Mouse (Mus musculus) forebrain, embryonic 12.5 days (tissue): ENCODE measurements around the gene D630039A03Rik. TPM values are rescaled to one million over a fixed set of nuclear protein-coding genes. Genes with fewer than 3 reads are reported as not detected.
A peak's percentile ranks its signal among the peaks of the same experiment; 100 is the strongest.

Experiments used
- ATAC-seq: fragments of 200-750 bp; cut with Nextera tagmentation; 2 replicates; pipeline ENCODE4 v1.8.0; 2017; ENCODE audit warnings: moderate TSS enrichment; ENCODE audit not compliant: low FRiP score
- H3K27ac ChIP-seq: fragments of 300-500 bp; sonication (generic); 2 replicates; pipeline ENCODE4 v1.5.1; 2016; ENCODE audit warnings: mild to moderate bottlenecking
- H3K27me3 ChIP-seq: fragments of 300-500 bp; sonication (generic); 2 replicates; pipeline ENCODE4 v1.6.1; 2016; ENCODE audit warnings: mild to moderate bottlenecking
- H3K36me3 ChIP-seq: fragments of 300-500 bp; sonication (generic); replicated peaks from 2 replicates; pipeline ENCODE4 v1.6.1; 2016; ENCODE audit warnings: mild to moderate bottlenecking
- H3K4me1 ChIP-seq: fragments of 300-500 bp; sonication (generic); 2 replicates; pipeline ENCODE4 v1.6.1; 2016
- H3K4me2 ChIP-seq: fragments of 300-500 bp; sonication (generic); 2 replicates; pipeline ENCODE4 v1.6.1; 2016; ENCODE audit warnings: mild to moderate bottlenecking, moderate library complexity
- H3K4me3 ChIP-seq: fragments of 300-500 bp; sonication (generic); replicated peaks from 2 replicates; pipeline ENCODE4 v1.5.1; 2016; ENCODE audit warnings: mild to moderate bottlenecking
- H3K9ac ChIP-seq: fragments of 300-500 bp; sonication (generic); 2 replicates; pipeline ENCODE4 v1.6.1; 2016; ENCODE audit warnings: mild to moderate bottlenecking
- H3K9me3 ChIP-seq: fragments of 300-500 bp; sonication (generic); 2 replicates; pipeline ENCODE4 v1.6.1; 2016
- WGBS: fragments of 180-500 bp; shearing (Covaris S2); methylation state at CpG from one replicate; pipeline ENCODE4 v1.1.7; 2016; 5-methylcytosine and 5-hydroxymethylcytosine counted together
- polyA plus RNA-seq: library from polyadenylated mRNA; unstranded; fragments of >200 nt; fragmentation: Nextera tagmentation; extraction: Ambion mirVana; gene quantifications from 2 replicates; pipeline ENCODE4 v1.2.1, GENCODE M21; 2016

D630039A03Rik gene
- polyA plus RNA-seq, 1 experiment from 2014 or later: not detected

- H3K4me2 ChIP-seq: no peak overlapping the region
- WGBS: 69% methylated on average over 7 of the region's 7 CpGs
- no peak overlapping the region for H3K9ac ChIP-seq
- no peaks in the 10 kb centered on the region for H3K9me3 ChIP-seq
- H3K36me3 ChIP-seq: no peaks in the 10 kb centered on the region
- no peaks in the 10 kb centered on the region for H3K27me3 ChIP-seq
- H3K27ac ChIP-seq: no peak overlapping the region
- H3K4me3 ChIP-seq: no peak overlapping the region
- peaks cover 12% of the 10 kb centered on the region for H3K4me1 ChIP-seq
- ATAC-seq: no peak
Observed at GRCm38 (mm10) chr4:57883520-57884421, 32.3 kb downstream of the D630039A03Rik start.

GRCm38 (mm10) chr4:57879804-57880357, 36.2 kb downstream of the D630039A03Rik start:
- H3K36me3 ChIP-seq: no peaks in the 10 kb centered on the region

GRCm38 (mm10) chr4:57879137-57879536, 37.0 kb downstream of the D630039A03Rik start:
- Histone ChIP-seq H3K9ac (no peak overlapping the region), H3K27ac (no peak overlapping the region), H3K36me3 (no peaks in the 10 kb centered on the region), H3K4me3 (no peak overlapping the region), H3K4me2 (no peak overlapping the region), H3K9me3 (no peaks in the 10 kb centered on the region), H3K4me1 (no peaks in the 10 kb centered on the region), H3K27me3 (no peaks in the 10 kb centered on the region)
- WGBS: 86% methylated on average over 5 of the region's 5 CpGs
- no peak for ATAC-seq

More at GRCm38 (mm10) chr4:57879804-57880357, 36.2 kb downstream of the D630039A03Rik start:
- no peaks in the 10 kb centered on the region for H3K4me1 ChIP-seq
- H3K9me3 ChIP-seq: no peaks in the 10 kb centered on the region
- ATAC-seq: peak; percentile 44; the same call in 1 of the 2 replicates
- H3K27ac ChIP-seq: no peak overlapping the region
- H3K27me3 ChIP-seq: no peaks in the 10 kb centered on the region
- H3K4me3 ChIP-seq: no peak overlapping the region
- no peak overlapping the region for H3K9ac ChIP-seq
- 11% methylated on average over 6 of the region's 6 CpGs for WGBS
- H3K4me2 ChIP-seq: no peak overlapping the region

DNA sequence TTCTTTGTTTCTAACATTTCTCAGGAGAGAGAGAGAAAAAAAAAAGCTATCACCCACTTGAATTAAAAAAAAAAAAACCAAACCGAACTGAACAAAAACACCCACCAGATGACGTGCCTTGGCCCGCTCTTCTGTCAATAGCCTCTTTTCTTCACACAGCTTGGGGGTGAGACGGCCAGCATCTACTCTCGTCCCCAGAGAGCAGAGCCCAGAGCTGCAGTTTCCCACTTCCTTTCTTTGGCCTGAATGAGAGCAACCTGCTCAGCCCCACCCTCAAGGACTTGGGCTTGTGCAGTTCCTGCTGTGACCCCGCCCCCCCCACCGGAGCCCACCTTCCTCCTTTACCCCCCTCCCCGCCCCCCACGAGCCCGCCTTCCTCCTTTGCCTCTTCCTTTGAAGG, 48.6 kb downstream of the D630039A03Rik start:
- H3K36me3 ChIP-seq: no peaks in the 10 kb centered on the region; the same call in 1 of the 2 replicates
- H3K27me3 ChIP-seq: no peaks in the 10 kb centered on the region

DNA sequence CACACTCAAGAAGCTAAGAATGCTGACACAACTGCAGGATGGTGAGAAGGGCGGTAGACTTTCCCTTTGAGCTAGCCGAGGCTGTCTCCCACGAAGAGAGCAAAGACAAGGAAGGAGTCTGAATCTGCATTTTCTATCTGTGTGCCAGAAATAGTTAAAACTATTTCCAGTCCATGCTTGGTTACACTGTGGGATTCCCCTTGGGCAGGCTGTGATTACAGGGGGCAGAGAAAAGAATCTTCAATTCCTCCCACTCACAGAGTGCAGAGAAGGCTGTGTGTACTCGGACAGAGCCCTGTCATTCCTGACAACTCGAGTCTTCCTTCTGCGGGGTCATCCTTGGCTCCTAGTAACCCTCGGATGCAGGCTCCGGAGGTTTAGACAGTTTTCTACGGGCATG, 49.1 kb downstream of the D630039A03Rik start:
- H3K27ac ChIP-seq: no peak overlapping the region
- 72% methylated on average over 9 of the region's 9 CpGs for WGBS

More for the DNA sequence above, 48.6 kb downstream of the D630039A03Rik start:
- Histone ChIP-seq H3K27ac (no peak overlapping the region), H3K4me1 (peaks cover 7% of the 10 kb centered on the region), H3K4me2 (no peak overlapping the region), H3K4me3 (no peak overlapping the region), H3K9ac (no peak overlapping the region), H3K9me3 (no peaks in the 10 kb centered on the region)
- 39% methylated on average over 10 of the region's 10 CpGs for WGBS
- no peak for ATAC-seq

GRCm38 (mm10) chr4:57866088-57866487, 50.0 kb downstream of the D630039A03Rik start:
- Histone ChIP-seq H3K4me2 (no peak overlapping the region), H3K27ac (no peak overlapping the region), H3K36me3 (no peaks in the 10 kb centered on the region; the same call in 1 of the 2 replicates), H3K9me3 (no peaks in the 10 kb centered on the region), H3K4me3 (no peak overlapping the region), H3K27me3 (no peaks in the 10 kb centered on the region), H3K9ac (no peak overlapping the region), H3K4me1 (peaks cover 7% of the 10 kb centered on the region)
- ATAC-seq: no peak
- WGBS: 21% methylated on average over 2 of the region's 2 CpGs

More for the DNA sequence above, 49.1 kb downstream of the D630039A03Rik start:
- no peak overlapping the region for H3K9ac ChIP-seq
- H3K4me1 ChIP-seq: peaks cover 7% of the 10 kb centered on the region
- no peak for ATAC-seq
- H3K36me3 ChIP-seq: no peaks in the 10 kb centered on the region; the same call in 1 of the 2 replicates
- no peak overlapping the region for H3K4me3 ChIP-seq
- H3K4me2 ChIP-seq: no peak overlapping the region
- no peaks in the 10 kb centered on the region for H3K27me3 ChIP-seq
- no peaks in the 10 kb centered on the region for H3K9me3 ChIP-seq

GRCm38 (mm10) chr4:57862269-57862986, 53.7 kb downstream of the D630039A03Rik start:
- 83% methylated on average over 9 of the region's 9 CpGs for WGBS
- no peak for ATAC-seq
- H3K4me2 ChIP-seq: no peak overlapping the region
- H3K9me3 ChIP-seq: no peaks in the 10 kb centered on the region
- peaks cover 5% of the 10 kb centered on the region for H3K36me3 ChIP-seq
- no peak overlapping the region for H3K27ac ChIP-seq
- no peaks in the 10 kb centered on the region for H3K27me3 ChIP-seq
- no peak overlapping the region for H3K9ac ChIP-seq
- H3K4me3 ChIP-seq: no peak overlapping the region
- peaks cover 3% of the 10 kb centered on the region; the same call in 1 of the 2 replicates for H3K4me1 ChIP-seq

DNA sequence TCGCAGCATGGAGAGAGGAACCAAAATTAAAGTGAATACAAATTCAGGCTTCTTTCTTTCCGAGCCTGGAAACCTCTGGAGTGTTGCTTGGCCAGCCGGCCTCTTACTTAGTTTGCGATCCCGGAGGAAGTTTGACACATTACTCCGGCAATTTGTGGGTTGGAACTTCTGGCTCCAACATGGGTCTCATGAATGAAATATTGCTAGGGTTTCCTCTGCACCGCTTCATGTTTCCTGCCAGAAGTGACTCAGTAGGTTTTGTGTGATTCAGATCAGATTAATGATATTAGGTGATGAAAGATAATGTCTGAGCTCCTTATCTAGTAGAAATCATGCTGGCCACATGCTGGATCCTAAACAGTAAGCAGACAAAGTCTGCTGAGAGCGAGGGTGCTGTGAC, 54.2 kb downstream of the D630039A03Rik start:
- 93% methylated on average over 8 of the region's 8 CpGs for whole genome bisulfite sequencing
- no peaks in the 10 kb centered on the region for H3K9me3 ChIP-seq
- no peak overlapping the region for H3K4me2 ChIP-seq
- no peak for ATAC-seq
- H3K9ac ChIP-seq: no peak overlapping the region
- no peaks in the 10 kb centered on the region for H3K4me1 ChIP-seq
- no peak overlapping the region for H3K27ac ChIP-seq
- H3K4me3 ChIP-seq: no peak overlapping the region
- no peaks in the 10 kb centered on the region for H3K27me3 ChIP-seq
- peaks cover 10% of the 10 kb centered on the region for H3K36me3 ChIP-seq

DNA sequence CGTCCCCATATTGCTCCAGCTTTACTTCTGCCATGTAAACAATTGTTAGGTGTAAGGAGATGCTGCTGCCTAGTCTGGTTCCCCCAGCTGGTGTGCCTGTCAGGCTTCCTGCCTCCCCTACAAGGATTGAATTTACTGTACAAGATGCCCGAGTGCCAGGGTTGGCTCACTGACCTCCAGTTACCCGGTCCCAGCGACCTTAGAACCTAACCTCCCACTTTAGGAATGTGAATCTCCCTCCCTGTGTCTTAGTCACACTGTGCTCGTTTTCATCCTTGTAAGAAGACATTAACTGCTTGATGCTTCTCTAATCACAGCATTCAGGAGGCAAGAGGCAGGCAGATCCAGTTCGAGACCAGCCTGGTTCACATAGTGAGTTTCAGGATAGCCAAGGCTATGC, 54.9 kb downstream of the D630039A03Rik start:
- Histone ChIP-seq H3K27ac (no peak overlapping the region), H3K4me1 (no peaks in the 10 kb centered on the region), H3K9ac (no peak overlapping the region), H3K9me3 (no peaks in the 10 kb centered on the region), H3K36me3 (peaks cover 17% of the 10 kb centered on the region), H3K4me2 (no peak overlapping the region), H3K27me3 (no peaks in the 10 kb centered on the region), H3K4me3 (no peak overlapping the region)
- 83% methylated on average over 6 of the region's 6 CpGs for WGBS
- ATAC-seq: no peak

DNA sequence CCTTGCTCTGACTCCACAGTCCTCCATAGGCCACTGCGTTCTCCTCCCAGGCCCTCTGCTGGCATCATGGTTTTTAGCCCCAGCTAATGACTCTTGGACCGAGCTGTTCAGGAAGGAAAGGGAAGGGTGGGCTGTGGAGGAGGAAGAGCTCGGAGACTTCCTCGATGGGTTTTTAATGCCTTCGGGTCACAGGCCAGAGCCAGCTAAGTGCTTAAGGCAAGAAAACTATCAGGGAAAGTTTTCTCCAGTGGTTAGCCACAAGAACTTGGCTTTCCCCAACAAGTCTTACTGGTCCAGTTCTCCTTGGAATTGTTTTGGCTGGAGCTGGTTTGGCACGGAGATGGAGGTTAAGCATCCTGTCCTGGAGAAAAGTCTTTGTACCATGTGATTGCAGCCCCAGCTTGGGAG, 55.9 kb downstream of the D630039A03Rik start:
- ATAC-seq: no peak
- no peaks in the 10 kb centered on the region for H3K4me1 ChIP-seq
- no peak overlapping the region for H3K4me3 ChIP-seq
- H3K9ac ChIP-seq: no peak overlapping the region
- no peak overlapping the region for H3K27ac ChIP-seq
- H3K4me2 ChIP-seq: no peak overlapping the region
- 88% methylated on average over 6 of the region's 6 CpGs for WGBS
- H3K9me3 ChIP-seq: no peaks in the 10 kb centered on the region
- H3K36me3 ChIP-seq: peaks cover 27% of the 10 kb centered on the region
- H3K27me3 ChIP-seq: no peaks in the 10 kb centered on the region
